Mouse (Mus musculus): ENCODE data around the gene Kcnma1. TPM values are rescaled to one million over a fixed set of nuclear protein-coding genes. Genes with fewer than 3 reads are reported as not detected.

Kcnma1 gene
- polyA plus RNA-seq, 1 experiment from 2014 or later: 0.62 TPM

- TF ChIP-seq CTCF (IDR thresholded peaks at IDR 0.05) (no peak), EP300 (IDR thresholded peaks at IDR 0.05) (no peak)
- Histone ChIP-seq H3K4me1 (ENCODE audit: insufficient read depth, low read depth, low read length) (no peaks in the 10 kb centered on the region), H3K27me3 (replicated peaks; ENCODE audit: insufficient read depth, low read length) (no peaks in the 10 kb centered on the region), H3K9me3 (ENCODE audit: low read length) (no peaks in the 10 kb centered on the region), H3K9ac (replicated peaks; ENCODE audit: low read depth) (no peak overlapping the region), H3K27ac (ENCODE audit: low read length) (no peak overlapping the region), H3K36me3 (ENCODE audit: insufficient read depth, low read length) (no peaks in the 10 kb centered on the region), H3K4me2 (replicated peaks; ENCODE audit: low read depth, low read length) (no peak overlapping the region), H3K4me3 (ENCODE audit: low read depth, low read length) (no peak overlapping the region)
- ATAC-seq (no peak), DNase-seq (ENCODE audit: low spot score) (no peak)
- WGBS: 61% methylated on average over 1 of the region's 1 CpGs
Observed at GRCm38 (mm10) chr14:23771794-23772193, 242.5 kb downstream of the Kcnma1 start.

GRCm38 (mm10) chr14:23762471-23762870 lies 251.8 kb downstream of the Kcnma1 start:
- 77% methylated on average over 2 of the region's 2 CpGs for WGBS
- no peak for DNase-seq (ENCODE audit: low spot score)

GRCm38 (mm10) chr14:23759626-23760025 lies 254.7 kb downstream of the Kcnma1 start:
- WGBS: 91% methylated on average over 5 of the region's 5 CpGs
- Histone ChIP-seq H3K9me3 (ENCODE audit: low read length) (no peaks in the 10 kb centered on the region), H3K4me2 (replicated peaks; ENCODE audit: low read depth, low read length) (no peak overlapping the region), H3K4me3 (ENCODE audit: low read depth, low read length) (no peak overlapping the region), H3K36me3 (ENCODE audit: insufficient read depth, low read length) (no peaks in the 10 kb centered on the region), H3K9ac (replicated peaks; ENCODE audit: low read depth) (no peak overlapping the region), H3K27me3 (replicated peaks; ENCODE audit: insufficient read depth, low read length) (no peaks in the 10 kb centered on the region), H3K27ac (ENCODE audit: low read length) (no peak overlapping the region), H3K4me1 (ENCODE audit: insufficient read depth, low read depth, low read length) (no peaks in the 10 kb centered on the region)
- no peak for ATAC-seq
- DNase-seq (ENCODE audit: low spot score): no peak
- no peak for TF ChIP-seq CTCF (IDR thresholded peaks at IDR 0.05)

More at GRCm38 (mm10) chr14:23762471-23762870, 251.8 kb downstream of the Kcnma1 start:
- ATAC-seq: no peak
- Histone ChIP-seq H3K4me2 (replicated peaks; ENCODE audit: low read depth, low read length) (no peak overlapping the region), H3K36me3 (ENCODE audit: insufficient read depth, low read length) (no peaks in the 10 kb centered on the region), H3K27me3 (replicated peaks; ENCODE audit: insufficient read depth, low read length) (no peaks in the 10 kb centered on the region), H3K9ac (replicated peaks; ENCODE audit: low read depth) (no peak overlapping the region), H3K27ac (ENCODE audit: low read length) (no peak overlapping the region), H3K4me3 (ENCODE audit: low read depth, low read length) (no peak overlapping the region), H3K4me1 (ENCODE audit: insufficient read depth, low read depth, low read length) (no peaks in the 10 kb centered on the region), H3K9me3 (ENCODE audit: low read length) (no peaks in the 10 kb centered on the region)
- TF ChIP-seq EP300 (IDR thresholded peaks at IDR 0.05): no peak
- no peak for TF ChIP-seq CTCF (IDR thresholded peaks at IDR 0.05)

- ATAC-seq: no peak
- DNase-seq (ENCODE audit: low spot score): no peak
- no peak overlapping the region for H3K4me2 ChIP-seq (replicated peaks; ENCODE audit: low read depth, low read length)
- no peaks in the 10 kb centered on the region for H3K4me1 ChIP-seq (ENCODE audit: insufficient read depth, low read depth, low read length)
- H3K4me3 ChIP-seq (ENCODE audit: low read depth, low read length): no peak overlapping the region
- H3K9ac ChIP-seq (replicated peaks; ENCODE audit: low read depth): no peak overlapping the region
- H3K27ac ChIP-seq (ENCODE audit: low read length): no peak overlapping the region
- H3K36me3 ChIP-seq (ENCODE audit: insufficient read depth, low read length): no peaks in the 10 kb centered on the region
- no peaks in the 10 kb centered on the region for H3K27me3 ChIP-seq (replicated peaks; ENCODE audit: insufficient read depth, low read length)
- no peaks in the 10 kb centered on the region for H3K9me3 ChIP-seq (ENCODE audit: low read length)
- WGBS: 42% methylated on average over 1 of the region's 1 CpGs
- TF ChIP-seq CTCF (IDR thresholded peaks at IDR 0.05): no peak
- no peak for TF ChIP-seq EP300 (IDR thresholded peaks at IDR 0.05)
Observed at GRCm38 (mm10) chr14:23758421-23758820, 255.9 kb downstream of the Kcnma1 start.

- TF ChIP-seq EP300 (IDR thresholded peaks at IDR 0.05) (no peak), CTCF (IDR thresholded peaks at IDR 0.05) (no peak)
Observed at GRCm38 (mm10) chr14:23748011-23748410, 266.3 kb downstream of the Kcnma1 start.

DNA sequence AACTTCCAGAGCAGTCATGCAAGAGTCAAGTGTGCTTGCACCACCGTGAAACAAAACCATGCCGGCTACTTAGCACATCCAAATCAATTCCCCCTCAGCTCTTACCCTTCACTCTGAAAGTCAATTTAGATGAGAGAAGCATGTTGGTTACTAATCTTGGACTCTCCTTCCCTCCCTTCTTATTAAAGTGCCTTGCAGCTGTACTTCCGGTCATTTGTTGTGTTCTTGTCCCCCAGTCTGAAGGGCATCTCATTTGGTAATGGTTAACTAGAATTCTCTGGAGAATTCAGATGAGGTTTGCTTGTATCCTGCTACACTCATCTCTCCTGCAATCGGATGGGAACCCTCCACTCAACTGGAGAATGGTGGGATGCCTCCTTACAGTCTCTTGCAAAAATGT lies 267.3 kb downstream of the Kcnma1 start:
- Histone ChIP-seq H3K9me3 (ENCODE audit: low read length) (no peaks in the 10 kb centered on the region), H3K36me3 (ENCODE audit: insufficient read depth, low read length) (no peaks in the 10 kb centered on the region), H3K4me3 (ENCODE audit: low read depth, low read length) (no peak overlapping the region), H3K4me2 (replicated peaks; ENCODE audit: low read depth, low read length) (no peak overlapping the region), H3K27ac (ENCODE audit: low read length) (no peak overlapping the region), H3K4me1 (ENCODE audit: insufficient read depth, low read depth, low read length) (no peaks in the 10 kb centered on the region), H3K27me3 (replicated peaks; ENCODE audit: insufficient read depth, low read length) (no peaks in the 10 kb centered on the region), H3K9ac (replicated peaks; ENCODE audit: low read depth) (no peak overlapping the region)
- no peak for TF ChIP-seq EP300 (IDR thresholded peaks at IDR 0.05)
- no peak for TF ChIP-seq CTCF (IDR thresholded peaks at IDR 0.05)
- 78% methylated on average over 4 of the region's 4 CpGs for WGBS
- no peak for DNase-seq (ENCODE audit: low spot score)
- ATAC-seq: no peak

More at GRCm38 (mm10) chr14:23748011-23748410, 266.3 kb downstream of the Kcnma1 start:
- no peak overlapping the region for H3K4me2 ChIP-seq (replicated peaks; ENCODE audit: low read depth, low read length)
- 54% methylated on average over 2 of the region's 2 CpGs for WGBS
- no peaks in the 10 kb centered on the region for H3K36me3 ChIP-seq (ENCODE audit: insufficient read depth, low read length)
- no peaks in the 10 kb centered on the region for H3K27me3 ChIP-seq (replicated peaks; ENCODE audit: insufficient read depth, low read length)
- no peaks in the 10 kb centered on the region for H3K4me1 ChIP-seq (ENCODE audit: insufficient read depth, low read depth, low read length)
- no peaks in the 10 kb centered on the region for H3K9me3 ChIP-seq (ENCODE audit: low read length)
- ATAC-seq: no peak
- no peak overlapping the region for H3K4me3 ChIP-seq (ENCODE audit: low read depth, low read length)
- H3K9ac ChIP-seq (replicated peaks; ENCODE audit: low read depth): no peak overlapping the region
- no peak overlapping the region for H3K27ac ChIP-seq (ENCODE audit: low read length)
- DNase-seq (ENCODE audit: low spot score): no peak

DNA sequence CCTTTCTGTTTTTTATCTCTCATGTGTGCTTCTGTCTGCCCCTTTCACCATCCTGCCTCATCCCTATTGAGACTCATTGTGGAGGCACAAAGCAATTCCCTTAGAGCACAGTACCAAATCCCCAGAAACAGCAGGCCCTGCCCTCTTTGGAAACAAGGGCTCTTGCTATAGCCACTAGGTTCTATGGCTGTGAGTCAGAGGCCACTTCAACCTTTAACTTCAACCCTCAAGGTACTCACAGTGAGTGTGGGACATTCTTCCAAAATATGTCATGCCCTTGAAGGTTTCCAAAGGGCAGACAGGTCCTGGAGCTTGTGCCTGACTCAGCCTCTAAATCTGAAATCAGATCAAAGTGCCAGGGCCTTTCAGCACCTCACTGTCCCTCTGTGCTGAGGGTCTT lies 272.8 kb downstream of the Kcnma1 start:
- H3K4me1 ChIP-seq (ENCODE audit: insufficient read depth, low read depth, low read length): no peaks in the 10 kb centered on the region
- ATAC-seq (no peak), DNase-seq (ENCODE audit: low spot score) (no peak)
- no peak overlapping the region for H3K4me3 ChIP-seq (ENCODE audit: low read depth, low read length)
- no peak overlapping the region for H3K4me2 ChIP-seq (replicated peaks; ENCODE audit: low read depth, low read length)
- no peaks in the 10 kb centered on the region for H3K36me3 ChIP-seq (ENCODE audit: insufficient read depth, low read length)
- no peak overlapping the region for H3K9ac ChIP-seq (replicated peaks; ENCODE audit: low read depth)
- TF ChIP-seq EP300 (IDR thresholded peaks at IDR 0.05) (no peak), CTCF (IDR thresholded peaks at IDR 0.05) (no peak)
- no peak overlapping the region for H3K27ac ChIP-seq (ENCODE audit: low read length)
- H3K27me3 ChIP-seq (replicated peaks; ENCODE audit: insufficient read depth, low read length): no peaks in the 10 kb centered on the region
- H3K9me3 ChIP-seq (ENCODE audit: low read length): no peaks in the 10 kb centered on the region

All from lung, postnatal 0 days (tissue).